Mouse (Mus musculus) midbrain, postnatal 0 days (tissue): ENCODE data around the gene Naa20. TPM values are rescaled to one million over a fixed set of nuclear protein-coding genes. Genes with fewer than 3 reads are reported as not detected.
A peak's percentile ranks its signal among the peaks of the same experiment; 100 is the strongest.

Source experiments
- ATAC-seq: fragments of 200-750 bp; cut with Nextera tagmentation; 2 replicates; pipeline ENCODE4 v1.8.0; 2017; ENCODE audit warnings: moderate number of reproducible peaks, mild to moderate bottlenecking, moderate TSS enrichment, moderate library complexity; ENCODE audit not compliant: low FRiP score
- DNase-seq: peaks from one replicate; pipeline ENCODE4 v3.0.0-alpha.2; 2015; ENCODE audit warnings: low spot score
- H3K27ac ChIP-seq: fragments of 300-500 bp; sonication (generic); 2 replicates; pipeline ENCODE4 v1.5.1; 2014; ENCODE audit warnings: low read depth, mild to moderate bottlenecking, low read length, mixed read lengths
- H3K27me3 ChIP-seq: fragments of 300-500 bp; sonication (generic); 2 replicates; pipeline ENCODE4 v1.6.1; 2014; ENCODE audit warnings: low read length, control low read depth, mixed read lengths; ENCODE audit not compliant: insufficient read depth
- H3K36me3 ChIP-seq: fragments of 300-500 bp; sonication (generic); 2 replicates; pipeline ENCODE4 v1.6.1; 2014; ENCODE audit warnings: low read length, control low read depth, mixed read lengths; ENCODE audit not compliant: insufficient read depth
- H3K4me1 ChIP-seq: fragments of 300-500 bp; sonication (generic); 2 replicates; pipeline ENCODE4 v1.6.1; 2014; ENCODE audit warnings: mild to moderate bottlenecking, control low read depth, antibody characterized with exemption, low read length, mixed read lengths; ENCODE audit not compliant: insufficient read depth
- H3K4me2 ChIP-seq: fragments of 300-500 bp; sonication (generic); 2 replicates; pipeline ENCODE4 v1.6.1; 2014; ENCODE audit warnings: low read depth, mild to moderate bottlenecking, low read length, mixed read lengths; ENCODE audit not compliant: poor library complexity, severe bottlenecking
- H3K4me3 ChIP-seq: fragments of 300-500 bp; sonication (generic); 2 replicates; pipeline ENCODE4 v1.5.1; 2014; ENCODE audit warnings: low read depth, mild to moderate bottlenecking, low read length, moderate library complexity
- H3K9ac ChIP-seq: fragments of 300-500 bp; sonication (generic); replicated peaks from 2 replicates; pipeline ENCODE4 v1.6.1; 2014; ENCODE audit warnings: mild to moderate bottlenecking, low read length, moderate library complexity, mixed read lengths; ENCODE audit not compliant: poor library complexity, severe bottlenecking
- H3K9me3 ChIP-seq: fragments of 300-500 bp; sonication (generic); 2 replicates; pipeline ENCODE4 v1.6.1; 2016; ENCODE audit warnings: low read length, control low read depth
- CTCF ChIP-seq: IDR thresholded peaks from 2 replicates; pipeline ENCODE4 v1.5.1; 2016; ENCODE audit warnings: antibody characterized with exemption, mild to moderate bottlenecking
- WGBS: fragments of 180-500 bp; shearing (Covaris S2); extraction: QIAGEN DNeasy Blood & Tissue Kit; methylation state at CpG from one replicate; pipeline ENCODE4 v1.1.7; 2014; 5-methylcytosine and 5-hydroxymethylcytosine counted together
- polyA plus RNA-seq: library from polyadenylated mRNA; unstranded; fragments of >200 nt; fragmentation: Nextera tagmentation; extraction: Ambion mirVana; gene quantifications from 2 replicates; pipeline ENCODE4 v1.2.1, GENCODE M21; 2015
- total RNA-seq: library from RNA; depleted of rRNA; stranded (reverse); fragments of >200 nt; gene quantifications from 2 replicates; pipeline ENCODE4 v1.2.3, GENCODE M21; 2014

The Naa20 gene
- total and polyA plus RNA-seq, 2 experiments from 2014 or later, result 106 to 153 TPM

GRCm38 (mm10) chr2:145936975-145937374, 35.1 kb downstream of the Naa20 start:
- H3K4me1 ChIP-seq, result peaks cover 5% of the 10 kb centered on the region; the same call in 1 of the 2 replicates
- DNase-seq, result no peak
- no peak overlapping the region for H3K4me3 ChIP-seq
- 87% methylated on average over 8 of the region's 8 CpGs for WGBS
- H3K9ac ChIP-seq, result no peak overlapping the region
- peaks cover 3% of the 10 kb centered on the region; the same call in 1 of the 2 replicates for H3K36me3 ChIP-seq
- no peak for TF ChIP-seq CTCF
- no peak for ATAC-seq
- no peak overlapping the region for H3K27ac ChIP-seq
- H3K9me3 ChIP-seq, result no peaks in the 10 kb centered on the region
- H3K4me2 ChIP-seq, result no peak overlapping the region
- H3K27me3 ChIP-seq, result no peaks in the 10 kb centered on the region

DNA sequence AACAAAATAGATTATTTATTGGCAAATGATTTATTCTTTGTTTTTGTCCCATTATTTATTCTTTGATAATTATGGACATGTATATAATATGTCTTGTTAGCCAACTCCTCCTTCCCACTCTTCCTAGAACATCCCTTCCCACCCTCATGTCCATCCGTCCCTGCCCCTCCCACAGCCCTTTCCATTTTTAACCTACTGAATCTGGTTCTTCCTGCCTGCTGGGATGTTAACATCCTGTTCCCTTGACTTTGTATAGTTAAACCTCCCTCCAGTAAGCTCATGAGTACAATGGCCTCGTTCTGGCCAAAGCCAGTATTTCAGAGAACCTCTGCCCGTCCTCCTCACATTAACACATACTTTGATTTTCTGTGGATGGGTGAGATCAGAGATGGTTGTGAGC, 39.5 kb downstream of the Naa20 start:
- Histone ChIP-seq H3K36me3 (no peaks in the 10 kb centered on the region), H3K4me1 (no peaks in the 10 kb centered on the region), H3K27ac (no peak overlapping the region), H3K27me3 (no peaks in the 10 kb centered on the region), H3K9ac (no peak overlapping the region), H3K4me3 (no peak overlapping the region), H3K4me2 (no peak overlapping the region), H3K9me3 (no peaks in the 10 kb centered on the region)
- WGBS, result 65% methylated on average over 3 of the region's 3 CpGs
- TF ChIP-seq CTCF, result no peak
- DNase-seq (no peak), ATAC-seq (no peak)

DNA sequence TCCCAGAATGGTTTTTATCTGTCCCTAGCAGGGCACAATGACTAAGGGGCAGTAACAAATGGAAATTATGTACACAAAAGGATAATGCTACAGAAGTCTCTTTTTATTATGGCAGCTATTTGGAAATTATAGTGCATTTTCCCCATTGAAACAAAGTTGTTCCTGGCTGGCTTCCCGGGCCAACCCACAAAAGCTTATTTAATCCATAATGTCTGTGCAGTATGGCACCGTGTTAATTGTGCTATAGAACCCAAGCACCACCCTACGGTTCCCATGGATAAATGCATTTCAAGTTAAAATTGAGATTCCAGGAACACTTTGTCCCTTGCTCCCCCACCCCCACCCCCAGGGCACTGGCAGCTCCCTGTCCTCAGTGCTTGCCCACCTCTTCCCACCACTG, 42.4 kb downstream of the Naa20 start:
- Histone ChIP-seq H3K36me3 (no peaks in the 10 kb centered on the region), H3K4me3 (no peak overlapping the region), H3K27me3 (no peaks in the 10 kb centered on the region), H3K4me2 (no peak overlapping the region), H3K9me3 (no peaks in the 10 kb centered on the region), H3K9ac (no peak overlapping the region), H3K4me1 (no peaks in the 10 kb centered on the region), H3K27ac (no peak overlapping the region)
- no peak for TF ChIP-seq CTCF
- no peak for DNase-seq
- 51% methylated on average over 3 of the region's 3 CpGs for WGBS
- ATAC-seq, result no peak

DNA sequence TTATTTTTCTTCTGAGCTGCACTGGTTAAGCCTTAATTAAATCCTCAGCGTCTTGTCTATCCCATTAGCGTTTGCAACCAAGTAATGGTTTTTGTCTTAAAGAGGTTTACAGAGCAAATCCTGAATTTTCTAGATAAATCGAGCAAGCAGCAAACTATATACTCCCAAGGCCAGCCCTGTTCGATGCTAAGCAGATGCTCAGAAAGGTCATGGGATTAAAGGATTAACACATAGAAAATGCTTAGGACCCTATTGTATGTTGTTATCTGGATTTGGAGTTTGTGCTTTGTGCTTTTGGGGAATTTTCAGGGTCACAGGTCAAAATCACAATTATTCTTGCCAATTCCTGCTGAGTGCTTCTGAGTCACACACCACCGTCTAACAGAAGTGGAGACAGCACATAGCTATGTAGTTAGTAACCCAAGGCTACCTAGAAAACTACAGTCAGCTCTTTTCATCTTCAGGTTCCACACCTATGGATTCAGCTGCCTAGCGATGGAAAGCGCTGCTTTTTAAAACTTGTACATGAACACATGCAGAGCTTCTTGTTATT, 46.6 kb downstream of the Naa20 start:
- peaks cover 3% of the 10 kb centered on the region; the same call in 1 of the 2 replicates for H3K4me1 ChIP-seq
- no peaks in the 10 kb centered on the region for H3K27me3 ChIP-seq
- no peak overlapping the region for H3K4me3 ChIP-seq
- WGBS, result 44% methylated on average over 7 of the region's 7 CpGs
- no peak overlapping the region for H3K4me2 ChIP-seq
- no peak overlapping the region for H3K27ac ChIP-seq
- no peaks in the 10 kb centered on the region for H3K9me3 ChIP-seq
- DNase-seq (no peak), ATAC-seq (no peak)
- H3K9ac ChIP-seq, result no peak overlapping the region
- TF ChIP-seq CTCF, result no peak
- no peaks in the 10 kb centered on the region for H3K36me3 ChIP-seq

DNA sequence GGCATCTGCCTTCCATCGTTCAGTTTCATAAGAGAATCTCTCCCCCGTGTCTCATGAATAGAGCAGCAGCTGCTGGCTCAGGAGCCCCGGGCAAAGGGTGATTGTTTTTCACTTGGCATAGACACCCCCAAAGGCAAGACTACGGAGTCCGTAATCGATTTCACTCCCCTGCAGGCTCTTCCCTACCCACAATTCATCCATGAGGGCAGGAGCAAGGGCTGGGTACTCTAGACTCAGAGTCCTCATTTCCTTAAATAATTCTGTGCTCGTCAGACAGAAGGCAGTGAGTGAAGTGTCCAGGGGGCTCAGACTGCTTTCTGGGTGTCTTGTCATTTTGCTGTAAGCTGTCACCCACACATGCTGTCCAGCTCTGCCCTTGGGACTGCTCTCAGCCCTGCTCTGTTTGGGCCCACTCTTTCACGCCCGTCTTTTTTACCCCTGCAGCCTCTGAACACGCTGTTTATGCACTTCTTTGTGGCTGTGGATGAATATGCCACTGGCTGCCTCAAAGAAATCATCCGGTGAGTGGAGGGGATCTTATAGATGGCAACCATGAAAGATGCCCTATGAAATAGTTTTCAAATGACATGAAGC, 47.7 kb downstream of the Naa20 start:
- DNase-seq (peak; percentile 26), ATAC-seq (peak; percentile 26; the same call in 1 of the 2 replicates)
- Histone ChIP-seq H3K4me3 (no peak overlapping the region), H3K36me3 (no peaks in the 10 kb centered on the region), H3K27me3 (no peaks in the 10 kb centered on the region), H3K9me3 (no peaks in the 10 kb centered on the region), H3K27ac (no peak overlapping the region), H3K4me1 (peaks cover 3% of the 10 kb centered on the region; the same call in 1 of the 2 replicates), H3K4me2 (no peak overlapping the region), H3K9ac (no peak overlapping the region)
- WGBS, result 10% methylated on average over 11 of the region's 11 CpGs
- TF ChIP-seq CTCF, result no peak

DNA sequence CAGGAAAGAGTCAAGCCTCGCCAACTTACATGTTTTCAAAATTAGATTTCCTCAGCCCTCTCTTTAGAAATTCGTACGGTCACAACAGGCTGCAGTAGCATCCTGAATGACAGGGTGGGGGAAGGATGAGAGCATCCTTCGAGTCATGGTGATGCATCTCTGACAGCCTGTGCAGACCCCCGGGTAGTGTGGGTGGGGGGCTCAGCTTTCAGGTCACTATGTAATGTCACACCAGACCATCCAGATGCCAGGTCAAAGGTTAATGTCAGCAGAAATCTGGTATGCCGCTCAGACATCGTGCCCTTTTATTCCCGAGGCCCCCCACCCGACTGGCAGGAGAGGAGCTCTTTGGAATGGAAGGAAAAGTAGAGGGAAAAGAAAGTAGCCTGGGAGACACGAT, 48.3 kb downstream of the Naa20 start:
- ATAC-seq, result peak; percentile 32; the same call in 1 of the 2 replicates
- H3K4me3 ChIP-seq, result no peak overlapping the region

More for the DNA sequence above, 48.3 kb downstream of the Naa20 start:
- Histone ChIP-seq H3K36me3 (no peaks in the 10 kb centered on the region), H3K4me2 (no peak overlapping the region), H3K4me1 (peaks cover 3% of the 10 kb centered on the region; the same call in 1 of the 2 replicates), H3K27me3 (no peaks in the 10 kb centered on the region), H3K27ac (no peak overlapping the region), H3K9ac (no peak overlapping the region), H3K9me3 (no peaks in the 10 kb centered on the region)
- no peak for TF ChIP-seq CTCF
- no peak for DNase-seq
- WGBS, result 17% methylated on average over 10 of the region's 10 CpGs
